Mouse (Mus musculus): ENCODE results near the gene Elmo2.

- TF ChIP-seq POLR2A (IDR thresholded peaks at IDR 0.05; ENCODE audit: borderline replicate concordance, low read depth, low read length) (no peak), CTCF (IDR thresholded peaks at IDR 0.05; ENCODE audit: low read depth, low read length) (no peak)
Observed at GRCm38 (mm10) chr2:165321981-165322735, 4.1 kb downstream of the Elmo2 start.
